Mouse (Mus musculus) B cell, adult 62 days (primary cell): ENCODE results near the gene Srr. TPM values are rescaled to one million over a fixed set of nuclear protein-coding genes. Genes with fewer than 3 reads are reported as not detected.

Experiments
- total RNA-seq: library from RNA; stranded (reverse); gene quantifications from 4 replicates; pipeline ENCODE4 v1.2.4, GENCODE M21; 2023

Gene Srr
- total RNA-seq: 5.2 to 9.6 TPM (median 6.7 TPM) in 4 replicates

GRCm38 (mm10) chr11:74925577-74926387, at the start of gene Srr, which contains the start of gene Smg6:
TSS of gene Srr (minus strand) at chr11:74925948.
TSS of gene Smg6 (plus strand) at chr11:74925823.

GRCm38 (mm10) chr11:74897678-74898516, 27.9 kb downstream of the Srr start, which contains the start of gene Tsr1:
TSS of gene Tsr1 (plus strand) at chr11:74898071.

GRCm38 (mm10) chr11:74896901-74897677, 28.7 kb downstream of the Srr start, which contains the start of gene Sgsm2:
TSS of gene Sgsm2 (minus strand) at chr11:74897060.

Other genes with a start within 250 kb of the Srr start
- gene Pafah1b1, start 201.3 kb downstream of the Srr start, total RNA-seq: 116 to 154 TPM (median 131 TPM) in 4 replicates
- gene Mettl16, start 155.1 kb downstream of the Srr start, total RNA-seq: 43.6 to 52.2 TPM (median 47.9 TPM) in 4 replicates
- gene Mnt, start 95.0 kb downstream of the Srr start, total RNA-seq: 121 to 138 TPM (median 128 TPM) in 4 replicates
- 5.0 to 7.3 TPM (median 6.1 TPM) in 4 replicates for gene Sgsm2, start 28.9 kb downstream of the Srr start, total RNA-seq
- gene Tsr1, start 27.9 kb downstream of the Srr start, total RNA-seq: 66.2 to 80.9 TPM (median 70.6 TPM) in 4 replicates
- 63.6 to 69.7 TPM (median 67.1 TPM) in 4 replicates for gene Smg6, start 125 bp downstream of the Srr start, total RNA-seq
- 5.6 to 7.5 TPM (median 6.5 TPM) in 4 replicates for gene Hic1, start 243.6 kb upstream of the Srr start, total RNA-seq